Mouse (Mus musculus) liver, embryonic 14.5 days (tissue): ENCODE measurements around the gene Cyp2d34. TPM values are rescaled to one million over a fixed set of nuclear protein-coding genes. Genes with fewer than 3 reads are reported as not detected.

ENCODE experiments used
- ATAC-seq: fragments of 200-750 bp; cut with Nextera tagmentation; 2 replicates; pipeline ENCODE4 v1.8.0; 2017; ENCODE audit warnings: moderate number of reproducible peaks, mild to moderate bottlenecking, moderate library complexity; ENCODE audit not compliant: insufficient read depth
- DNase-seq, 3 experiments: peaks; one replicate each; pipeline ENCODE4 v3.0.0-alpha.2; 2012 to 2013; ENCODE audit warnings: low read depth in 3 of 3, low spot score in 3 of 3
- H3K27ac ChIP-seq: fragments of 300-500 bp; sonication (generic); 2 replicates; pipeline ENCODE4 v1.5.1; 2014; ENCODE audit warnings: moderate library complexity, mild to moderate bottlenecking, control low read depth, inconsistent platforms
- H3K27me3 ChIP-seq: fragments of 300-500 bp; sonication (generic); 2 replicates; pipeline ENCODE4 v1.6.1; 2014; ENCODE audit warnings: mild to moderate bottlenecking, low read length, moderate library complexity; ENCODE audit not compliant: control insufficient read depth, insufficient read depth
- H3K36me3 ChIP-seq: fragments of 300-500 bp; sonication (generic); replicated peaks from 2 replicates; pipeline ENCODE4 v1.6.1; 2014; ENCODE audit warnings: low read depth; ENCODE audit not compliant: control insufficient read depth, insufficient read depth
- H3K4me1 ChIP-seq, 2 experiments: fragments of 200-500 bp in 1 of 2; fragments of 300-500 bp in 1 of 2; sonication (generic) in 1 of 2; replicated peaks; 2 replicates each; pipeline ENCODE4 v1.6.1; 2012 to 2014; ENCODE audit warnings: antibody characterized with exemption in 1 of 2, inconsistent platforms in 1 of 2, low read length in 1 of 2; ENCODE audit not compliant: control insufficient read depth in 2 of 2, insufficient read depth in 2 of 2
- H3K4me2 ChIP-seq: fragments of 300-500 bp; sonication (generic); 2 replicates; pipeline ENCODE4 v1.6.1; 2014; ENCODE audit warnings: low read depth, mild to moderate bottlenecking, control low read depth, moderate library complexity
- H3K4me3 ChIP-seq, 2 experiments: fragments of 200-500 bp in 1 of 2; fragments of 300-500 bp in 1 of 2; sonication (generic) in 1 of 2; 2 replicates each; pipeline ENCODE4 v1.5.1; 2012 to 2014; ENCODE audit warnings: low read depth in 2 of 2, low read length in 2 of 2, mild to moderate bottlenecking in 2 of 2, control low read depth in 1 of 2, inconsistent platforms in 1 of 2, moderate library complexity in 1 of 2; ENCODE audit not compliant: insufficient read depth in 1 of 2
- H3K9ac ChIP-seq: fragments of 300-500 bp; sonication (generic); replicated peaks from 2 replicates; pipeline ENCODE4 v1.6.1; 2014; ENCODE audit warnings: mild to moderate bottlenecking, control low read depth, moderate library complexity
- H3K9me3 ChIP-seq: fragments of 300-500 bp; sonication (generic); 2 replicates; pipeline ENCODE4 v1.6.1; 2016; ENCODE audit warnings: low read length, mixed read lengths; ENCODE audit not compliant: control insufficient read depth
- CTCF ChIP-seq: IDR thresholded peaks from 2 replicates; pipeline ENCODE4 v1.5.1; 2016; ENCODE audit warnings: antibody characterized with exemption, low read depth, control low read depth
- EP300 ChIP-seq: IDR thresholded peaks from 2 replicates; pipeline ENCODE4 v1.6.1; 2016; ENCODE audit warnings: antibody characterized with exemption, low read depth
- WGBS: fragments of 180-500 bp; shearing (Covaris S2); extraction: QIAGEN DNeasy Blood & Tissue Kit; methylation state at CpG from one replicate; pipeline ENCODE4 v1.1.7; 2014; ENCODE audit not compliant: insufficient replicate concordance; 5-methylcytosine and 5-hydroxymethylcytosine counted together
- polyA plus RNA-seq, 2 experiments: library from polyadenylated mRNA; depleted of rRNA in 1 of 2; stranded (reverse) in 1 of 2; unstranded in 1 of 2; fragments of >200 nt; fragmentation: Nextera tagmentation in 1 of 2; extraction: Ambion mirVana in 1 of 2; gene quantifications; 2 replicates each; pipeline versions ENCODE4 v1.2.1 to v1.2.3; 2012 to 2014

Cyp2d34 gene
- not detected in 2 replicates for polyA plus RNA-seq (2012; rRNA removed)
- polyA plus RNA-seq (2014; fragmentation: Nextera tagmentation; extraction: Ambion mirVana) = not detected in 2 replicates

DNA sequence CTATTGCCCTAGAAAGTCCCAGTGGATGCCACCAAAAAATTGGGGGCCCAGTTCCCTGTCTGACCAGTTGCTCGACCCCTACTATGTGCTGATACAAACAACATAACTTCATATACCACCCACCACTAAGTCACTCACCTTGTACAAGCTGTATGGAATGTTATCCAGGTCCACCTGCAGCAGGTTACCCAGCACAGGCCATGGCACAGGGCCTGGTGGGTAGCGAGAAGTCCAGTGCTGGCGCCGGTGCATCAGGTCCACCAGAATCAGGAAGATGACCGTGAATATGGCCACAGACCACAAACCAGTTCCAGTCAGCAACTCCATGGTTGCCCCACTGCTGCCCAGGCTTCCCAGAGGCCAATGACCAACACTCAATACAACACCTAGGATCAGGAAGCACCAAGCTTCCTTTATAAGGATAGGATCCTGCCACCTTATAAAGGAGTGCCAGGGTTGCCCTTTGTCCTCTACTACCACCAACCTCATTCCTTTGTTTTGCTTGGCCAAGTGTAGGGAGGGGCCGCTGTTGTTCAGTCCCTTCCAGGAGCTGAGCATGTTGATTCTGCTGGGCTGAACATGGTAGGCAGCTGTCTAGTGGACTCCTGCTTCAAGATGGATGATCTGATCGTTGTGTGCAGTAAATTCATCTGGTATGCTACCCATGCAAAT is at the start of gene Cyp2d34:
Gene Cyp2d34 (minus strand): TSS at position 416 of the 672 bp plus-strand sequence.
- no peak within 1 kb of the TSS for H3K27ac ChIP-seq
- ATAC-seq (no peak), DNase-seq (no peak)
- H3K27me3 ChIP-seq = no peaks in the 10 kb centered on the region
- 64% methylated on average over 7 of the region's 7 CpGs for WGBS
- no peaks in the 10 kb centered on the region for H3K9me3 ChIP-seq
- H3K4me3 ChIP-seq = no peak within 1 kb of the TSS
- no peaks in the 10 kb centered on the region for H3K4me1 ChIP-seq
- no peak within 1 kb of the TSS for H3K4me2 ChIP-seq
- H3K36me3 ChIP-seq = no peaks in the 10 kb centered on the region
- H3K9ac ChIP-seq = no peak within 1 kb of the TSS
- TF ChIP-seq CTCF (no peak), EP300 (no peak)

DNA sequence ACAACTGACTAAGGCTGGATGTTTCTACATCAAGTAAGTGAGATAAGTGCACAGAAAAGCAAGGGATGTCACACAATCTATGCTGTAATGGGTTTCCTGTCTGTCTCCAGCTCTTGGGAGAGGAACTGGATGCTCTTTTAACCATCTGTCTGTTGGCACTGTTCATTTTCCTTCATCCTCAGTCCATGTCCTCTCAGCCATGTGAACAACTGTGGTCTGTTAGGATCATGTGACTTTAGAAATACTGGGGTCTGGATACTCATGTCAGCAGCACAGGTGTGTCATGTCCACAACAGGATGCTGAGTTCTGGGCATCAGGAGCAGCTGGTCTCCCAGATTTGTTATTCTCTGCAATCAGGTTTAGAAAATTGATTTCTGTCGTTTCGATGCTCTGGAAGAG is 35.6 kb upstream of the Cyp2d34 start:
- Histone ChIP-seq H3K36me3 (no peaks in the 10 kb centered on the region), H3K9ac (no peak overlapping the region), H3K9me3 (no peaks in the 10 kb centered on the region), H3K4me2 (no peak overlapping the region), H3K27me3 (no peaks in the 10 kb centered on the region), H3K4me1 (no peaks in the 10 kb centered on the region), H3K27ac (no peak overlapping the region), H3K4me3 (no peak overlapping the region)
- TF ChIP-seq CTCF = no peak
- no peak for TF ChIP-seq EP300
- ATAC-seq = no peak
- DNase-seq = no peak
- 62% methylated on average over 2 of the region's 2 CpGs for WGBS

DNA sequence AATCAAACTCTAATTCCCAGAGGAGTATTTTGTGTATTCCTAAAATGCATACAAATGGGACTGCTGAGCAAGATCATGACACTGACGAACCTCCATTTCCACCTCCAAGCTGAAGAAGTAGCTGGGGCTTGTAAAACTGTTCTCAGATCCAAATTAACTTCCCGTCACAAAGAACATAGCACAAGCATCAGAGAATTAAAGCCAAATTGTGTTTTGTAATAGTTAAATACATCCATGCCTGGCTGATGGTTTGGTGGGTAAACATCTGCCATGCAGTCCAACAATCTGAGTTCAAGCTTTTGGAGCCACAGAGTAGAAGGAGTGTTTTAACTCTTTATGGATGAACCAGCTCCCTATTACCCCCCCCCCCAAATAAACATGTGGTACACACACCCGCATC is 23.6 kb upstream of the Cyp2d34 start:
- H3K27ac ChIP-seq = no peak overlapping the region
- H3K4me1 ChIP-seq = peaks cover 0 to 2% of the 10 kb centered on the region in 2 experiments; a peak in 1 of 4 replicates
- H3K4me3 ChIP-seq = no peak overlapping the region
- ATAC-seq (no peak), DNase-seq (no peak)
- H3K27me3 ChIP-seq = no peaks in the 10 kb centered on the region
- H3K9me3 ChIP-seq = no peaks in the 10 kb centered on the region
- H3K4me2 ChIP-seq = no peak overlapping the region
- WGBS = 55% methylated on average over 3 of the region's 3 CpGs
- no peak overlapping the region for H3K9ac ChIP-seq
- no peaks in the 10 kb centered on the region for H3K36me3 ChIP-seq
- TF ChIP-seq CTCF (no peak), EP300 (no peak)

DNA sequence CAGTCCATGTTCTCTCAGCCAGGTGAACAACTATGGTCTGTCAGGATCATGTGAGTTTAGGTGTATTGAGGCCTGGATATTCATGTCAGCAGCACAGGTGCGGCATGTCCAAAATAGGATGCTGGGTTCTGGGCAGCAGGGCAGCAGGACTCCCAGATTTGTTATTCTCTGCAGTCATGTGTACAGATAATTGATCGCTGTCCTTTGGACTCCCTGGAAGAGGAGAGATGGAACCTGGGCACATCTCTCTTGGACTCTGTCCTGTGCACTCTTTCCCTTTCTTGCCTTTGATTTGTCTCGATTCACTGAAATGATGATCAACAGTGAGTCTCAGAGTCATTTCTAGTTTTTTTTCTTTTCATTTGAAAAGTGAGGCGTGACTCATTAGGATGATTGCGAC is 23.0 kb upstream of the Cyp2d34 start:
- TF ChIP-seq EP300 = no peak
- no peak for TF ChIP-seq CTCF
- Histone ChIP-seq H3K4me3 (no peak overlapping the region), H3K27me3 (no peaks in the 10 kb centered on the region), H3K36me3 (no peaks in the 10 kb centered on the region), H3K27ac (no peak overlapping the region), H3K4me2 (no peak overlapping the region), H3K4me1 (peaks cover 0 to 2% of the 10 kb centered on the region in 2 experiments; a peak in 1 of 4 replicates), H3K9ac (no peak overlapping the region), H3K9me3 (no peaks in the 10 kb centered on the region)
- no peak for ATAC-seq
- no peak for DNase-seq
- 75% methylated on average over 5 of the region's 5 CpGs for WGBS

DNA sequence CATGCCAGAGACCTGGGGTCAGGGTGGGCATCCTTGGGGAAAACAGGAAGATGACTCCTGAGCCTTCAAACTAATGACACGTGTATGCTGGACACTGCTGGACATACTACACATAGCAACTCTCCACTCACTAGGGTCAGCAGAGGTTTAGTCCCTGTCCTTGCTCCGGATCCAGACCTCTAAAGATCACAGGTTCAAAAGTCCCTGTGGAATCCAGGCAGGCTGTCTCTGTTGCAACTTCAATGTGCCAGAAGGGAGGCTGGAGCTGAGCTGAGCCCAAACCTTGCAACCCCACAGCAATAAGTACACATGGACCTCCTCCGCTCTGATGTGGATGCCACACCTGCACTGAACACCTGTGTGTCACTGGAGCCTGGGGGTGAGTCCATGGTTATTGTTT is 22.0 kb upstream of the Cyp2d34 start:
- ATAC-seq = no peak
- no peak for DNase-seq
- H3K4me1 ChIP-seq = peaks cover 0 to 2% of the 10 kb centered on the region in 2 experiments; a peak in 1 of 4 replicates
- H3K4me3 ChIP-seq = no peak overlapping the region
- H3K9ac ChIP-seq = no peak overlapping the region
- 58% methylated on average over 3 of the region's 3 CpGs for WGBS
- H3K27me3 ChIP-seq = no peaks in the 10 kb centered on the region
- TF ChIP-seq EP300 (no peak), CTCF (no peak)
- no peaks in the 10 kb centered on the region for H3K9me3 ChIP-seq
- no peak overlapping the region for H3K27ac ChIP-seq
- H3K36me3 ChIP-seq = no peaks in the 10 kb centered on the region
- no peak overlapping the region for H3K4me2 ChIP-seq
